Comparison of ENCODE assay signal across 12 mouse cellular contexts in the genomic region with DNA sequence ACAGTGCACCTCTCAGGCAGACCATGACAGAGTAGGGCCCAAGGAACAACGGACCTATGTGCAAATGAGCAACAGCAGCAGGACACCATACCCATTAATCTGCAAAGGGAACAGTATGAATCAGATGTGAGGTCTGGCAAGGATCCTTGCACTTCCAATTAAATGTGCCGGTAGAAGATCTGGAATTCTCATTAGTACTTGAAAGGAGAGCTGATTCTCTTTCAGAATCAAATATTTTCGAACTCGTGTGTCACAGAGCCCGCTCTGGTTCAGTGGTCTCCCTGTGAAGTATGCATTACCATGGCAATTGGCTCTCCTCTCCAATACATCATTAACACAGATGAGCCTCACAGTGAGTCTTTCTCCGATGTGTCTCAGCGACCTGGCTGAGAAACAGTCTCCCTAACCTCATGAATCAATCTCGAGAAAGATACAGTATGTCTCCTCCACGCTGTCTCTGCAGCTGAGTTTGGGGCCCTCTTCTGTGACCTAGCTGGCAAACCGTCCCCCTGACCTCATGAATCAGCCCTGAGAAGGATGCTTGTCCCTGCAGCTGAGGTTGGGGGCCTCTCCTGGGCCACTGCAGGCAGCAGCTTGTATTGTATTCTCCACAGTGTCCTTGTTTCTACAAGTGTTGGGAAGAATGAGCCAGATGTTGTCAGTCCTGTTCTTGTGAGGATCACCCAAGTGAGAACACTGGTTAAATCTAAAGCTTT.
DNase-seq lines count a peak whose midpoint lies in the region; ATAC-seq and TF ChIP-seq lines count a peak whose summit lies in the region.
"Had no signal": no experiment of that assay in that cellular context is flagged by ENCODE, and none has a peak within 500 bp of the region (broad histone marks: within the 10 kb centered on the region; RNA-seq: fewer than 3 reads in every experiment).

No protein-coding gene starts in this region.

- H3K27ac ChIP-seq in kidney, postnatal 0 days: no peak overlapping the region
- peak overlapping the region; percentile 45; the same call in 1 of the 2 replicates for H3K27ac ChIP-seq in limb, embryonic 12.5 days
- peak overlapping the region; percentile 24; the same call in 1 of the 2 replicates for H3K27ac ChIP-seq in neural tube, embryonic 14.5 days (ENCODE audit: low read depth, low read length)
- H3K27ac ChIP-seq: macrophage had no signal

- H3K4me2 ChIP-seq in kidney, postnatal 0 days (ENCODE audit: low read length): no peak overlapping the region
- H3K4me2 ChIP-seq in limb, embryonic 12.5 days: no peak overlapping the region; the same call in 1 of the 2 replicates
- H3K4me2 ChIP-seq in neural tube, embryonic 14.5 days (ENCODE audit: low read depth, low read length): no peak overlapping the region
- H3K4me2 ChIP-seq: heart, embryonic 11.5 days had no signal

- ATAC-seq in kidney, postnatal 0 days (replicated peaks; ENCODE audit: low FRiP score, low read depth): peak; percentile 76
- ATAC-seq in limb, embryonic 12.5 days (ENCODE audit: insufficient number of reproducible peaks, insufficient read depth, low FRiP score, low TSS enrichment, low read depth): no peak
- ATAC-seq in neural tube, embryonic 14.5 days (ENCODE audit: low read depth): no peak; the same call in 1 of the 2 replicates
- ATAC-seq: inflammation-experienced regulatory T-cells, adult 6 months had no signal

- TF ChIP-seq POLR2A in lung, adult 2 months (IDR thresholded peaks at IDR 0.05; ENCODE audit: borderline replicate concordance, extremely low read depth, low read depth, low read length): no peak

- peak; percentile 39 for DNase-seq in adrenal gland, postnatal 10 days
- DNase-seq in adrenal gland, postnatal 4 days (ENCODE audit: low spot score in 2 of 2): no peak
- peak; percentile 91 for DNase-seq in kidney, postnatal 0 days (ENCODE audit: low spot score)
- DNase-seq in kidney, postnatal 25 days: no peak
- DNase-seq in lung, adult 2 months: no peak
- DNase-seq in B cell, adult 2 months: no peak
- DNase-seq: thymus, postnatal 14 days had no signal

- no peak overlapping the region for H3K4me3 ChIP-seq in kidney, postnatal 0 days (replicated peaks; ENCODE audit: low read depth, low read length)
- H3K4me3 ChIP-seq in limb, embryonic 12.5 days (replicated peaks): no peak overlapping the region
- H3K4me3 ChIP-seq in neural tube, embryonic 14.5 days (ENCODE audit: low read depth, low read length): no peak overlapping the region
- H3K4me3 ChIP-seq in lung, adult 2 months (replicated peaks; ENCODE audit: extremely low read depth, low read depth, low read length): no peak overlapping the region

- H3K27me3 ChIP-seq in kidney, postnatal 0 days (ENCODE audit: insufficient read depth, low read length): no peaks in the 10 kb centered on the region
- H3K27me3 ChIP-seq in limb, embryonic 12.5 days: no peaks in the 10 kb centered on the region
- H3K27me3 ChIP-seq in neural tube, embryonic 14.5 days (ENCODE audit: control insufficient read depth, insufficient read depth, low read length): no peaks in the 10 kb centered on the region

- TF ChIP-seq CTCF in kidney, postnatal 0 days (IDR thresholded peaks at IDR 0.05; ENCODE audit: low read depth): no peak
- no peak for TF ChIP-seq CTCF in lung, adult 2 months (IDR thresholded peaks at IDR 0.05; ENCODE audit: insufficient read depth, low read length)

- no peak overlapping the region for H3K9ac ChIP-seq in kidney, postnatal 0 days (ENCODE audit: low read depth, low read length)
- no peak overlapping the region for H3K9ac ChIP-seq in limb, embryonic 12.5 days (replicated peaks)
- H3K9ac ChIP-seq in neural tube, embryonic 14.5 days (replicated peaks; ENCODE audit: low read depth, low read length): no peak overlapping the region

- H3K9me3 ChIP-seq in kidney, postnatal 0 days (replicated peaks; ENCODE audit: low read length): no peaks in the 10 kb centered on the region
- no peaks in the 10 kb centered on the region for H3K9me3 ChIP-seq in limb, embryonic 12.5 days
- no peaks in the 10 kb centered on the region for H3K9me3 ChIP-seq in neural tube, embryonic 14.5 days (ENCODE audit: control insufficient read depth, low read length)

- H3K4me1 ChIP-seq in kidney, postnatal 0 days (replicated peaks; ENCODE audit: insufficient read depth, low read length): peaks cover 12% of the 10 kb centered on the region
- peaks cover 58% of the 10 kb centered on the region for H3K4me1 ChIP-seq in limb, embryonic 12.5 days (replicated peaks)
- peaks cover 39% of the 10 kb centered on the region for H3K4me1 ChIP-seq in neural tube, embryonic 14.5 days (ENCODE audit: control insufficient read depth, insufficient read depth, low read length)
- peaks cover 14% of the 10 kb centered on the region for H3K4me1 ChIP-seq in lung, adult 2 months (ENCODE audit: control insufficient read depth, insufficient read depth, low read length)

- H3K36me3 ChIP-seq in kidney, postnatal 0 days (ENCODE audit: insufficient read depth, low read length): no peaks in the 10 kb centered on the region
- no peaks in the 10 kb centered on the region for H3K36me3 ChIP-seq in limb, embryonic 12.5 days
- H3K36me3 ChIP-seq in neural tube, embryonic 14.5 days (ENCODE audit: control insufficient read depth, insufficient read depth, low read length): no peaks in the 10 kb centered on the region

- 33% methylated on average over 10 of the region's 10 CpGs for WGBS in kidney, postnatal 0 days
- 39% methylated on average over 10 of the region's 10 CpGs for WGBS in limb, embryonic 12.5 days
- 20% methylated on average over 10 of the region's 10 CpGs for WGBS in neural tube, embryonic 14.5 days
- 74% methylated on average over 10 of the region's 10 CpGs for WGBS in lung, adult 2 months

Comparison
In these comparisons a context has a peak if more than half of its experiments do, and no peak if none do; other contexts are left out.
1. DNase-seq: peak in adrenal gland, postnatal 10 days (single experiment) and kidney, postnatal 0 days (single experiment); none in adrenal gland, postnatal 4 days (0 of 2), kidney, postnatal 25 days (0 of 2), lung, adult 2 months (single experiment) and B cell, adult 2 months (0 of 2).